Mouse (Mus musculus): ENCODE measurements around the gene Eva1c. TPM values are rescaled to one million over a fixed set of nuclear protein-coding genes. Genes with fewer than 3 reads are reported as not detected.

Eva1c gene
- total and polyA plus RNA-seq, 3 experiments = not detected

- Histone ChIP-seq H3K4me2 (ENCODE audit: insufficient read depth, low read depth, poor library complexity, severe bottlenecking) (no peak overlapping the region), H3K4me3 (replicated peaks in 1 of 3; ENCODE audit: low read depth in 2 of 3, low read length in 2 of 3, poor library complexity in 1 of 3) (no peak overlapping the region), H3K36me3 (replicated peaks in 1 of 2; ENCODE audit: control insufficient read depth in 1 of 2, insufficient read depth in 1 of 2, low read length in 1 of 2) (peaks cover 89 to 98% of the 10 kb centered on the region in 2 experiments), H3K9me3 (replicated peaks; ENCODE audit: low read length) (no peaks in the 10 kb centered on the region), H3K4me1 (ENCODE audit: control insufficient read depth in 1 of 2, insufficient read depth in 2 of 2) (no peaks in the 10 kb centered on the region), H3K27me3 (replicated peaks) (no peaks in the 10 kb centered on the region), H3K79me2 (replicated peaks; ENCODE audit: control insufficient read depth, extremely low read depth, insufficient read depth, poor library complexity, severe bottlenecking) (no peaks in the 10 kb centered on the region), H3K9ac (ENCODE audit: insufficient read depth, low read depth) (no peak overlapping the region), H3K27ac (ENCODE audit: insufficient read depth, low read depth) (no peak overlapping the region)
- TF ChIP-seq NRF1 (IDR thresholded peaks at IDR 0.05; ENCODE audit: low read depth, low read length) = no peak
- no peak for TF ChIP-seq MAFK (IDR thresholded peaks at IDR 0.05; ENCODE audit: insufficient replicate concordance, low read length)
- TF ChIP-seq POLR2AphosphoS2 (IDR thresholded peaks at IDR 0.05; ENCODE audit: low read depth, low read length) = no peak
- no peak for TF ChIP-seq USF1 (IDR thresholded peaks at IDR 0.05; ENCODE audit: low read depth, low read length)
- no peak for TF ChIP-seq ETS1 (conservative IDR thresholded peaks at IDR 0.05; ENCODE audit: low read depth, low read length)
- TF ChIP-seq SMC3 (IDR thresholded peaks at IDR 0.05; ENCODE audit: low read depth, low read length) = no peak
- TF ChIP-seq KAT2A (IDR thresholded peaks at IDR 0.05; ENCODE audit: insufficient replicate concordance, low read length) = no peak
- no peak for TF ChIP-seq SIN3A (IDR thresholded peaks at IDR 0.05; ENCODE audit: low read length)
- no peak for TF ChIP-seq UBTF (IDR thresholded peaks at IDR 0.05; ENCODE audit: low read depth, low read length)
- DNase-seq (ENCODE audit: extremely low read depth) = no peak
- dilution Hi-C loops (cut with MboI; ENCODE audit: extremely low pct_ligation_motif_present, extremely low pct_unique_long_range_greater_than_20kb, low sequenced_read_pairs) = no loop called here
- in situ Hi-C loops (cut with MboI; ENCODE audit: low pct_ligation_motif_present, low pct_unique_long_range_greater_than_20kb, low sequenced_read_pairs) = no loop called here
These were observed 43.2 kb upstream of the Eva1c start for GRCm38 (mm10) chr16:90783302-90783701.

DNA sequence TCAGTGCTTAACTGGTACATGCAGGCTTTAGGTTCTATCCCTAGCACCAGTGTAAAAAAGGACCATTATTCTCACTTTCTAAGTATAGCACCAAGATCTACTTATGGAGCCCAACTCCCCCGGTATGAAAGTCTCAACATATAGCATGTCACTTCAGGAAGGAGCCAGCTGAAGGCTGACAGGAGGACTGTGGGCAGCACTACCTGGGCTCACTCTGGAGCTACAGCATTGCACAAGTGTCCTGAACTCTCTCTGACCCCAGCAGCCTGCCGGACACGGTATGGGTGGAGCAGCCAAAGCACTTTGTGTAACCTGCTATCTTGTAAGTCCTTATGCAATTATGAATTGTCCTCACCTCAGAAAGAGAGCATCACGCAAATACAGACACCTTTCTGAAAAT, 41.3 kb upstream of the Eva1c start:
- Histone ChIP-seq H3K4me3 (replicated peaks in 1 of 3; ENCODE audit: low read depth in 2 of 3, low read length in 2 of 3, poor library complexity in 1 of 3) (no peak overlapping the region), H3K27ac (ENCODE audit: insufficient read depth, low read depth) (no peak overlapping the region), H3K4me1 (ENCODE audit: control insufficient read depth in 1 of 2, insufficient read depth in 2 of 2) (no peaks in the 10 kb centered on the region), H3K9ac (ENCODE audit: insufficient read depth, low read depth) (no peak overlapping the region), H3K4me2 (ENCODE audit: insufficient read depth, low read depth, poor library complexity, severe bottlenecking) (no peak overlapping the region), H3K9me3 (replicated peaks; ENCODE audit: low read length) (no peaks in the 10 kb centered on the region), H3K79me2 (replicated peaks; ENCODE audit: control insufficient read depth, extremely low read depth, insufficient read depth, poor library complexity, severe bottlenecking) (no peaks in the 10 kb centered on the region), H3K27me3 (replicated peaks) (no peaks in the 10 kb centered on the region), H3K36me3 (replicated peaks in 1 of 2; ENCODE audit: control insufficient read depth in 1 of 2, insufficient read depth in 1 of 2, low read length in 1 of 2) (peaks cover 88 to 98% of the 10 kb centered on the region in 2 experiments)
- DNase-seq (ENCODE audit: extremely low read depth) = no peak
- dilution Hi-C loops (cut with MboI; ENCODE audit: extremely low pct_ligation_motif_present, extremely low pct_unique_long_range_greater_than_20kb, low sequenced_read_pairs) = no loop called here
- in situ Hi-C loops (cut with MboI; ENCODE audit: low pct_ligation_motif_present, low pct_unique_long_range_greater_than_20kb, low sequenced_read_pairs) = no loop called here
- no peak for TF ChIP-seq RAD21 (IDR thresholded peaks at IDR 0.05; ENCODE audit: low read depth, low read length)
- no peak for TF ChIP-seq CTCF (conservative IDR thresholded peaks at IDR 0.05 in 1 of 2, IDR thresholded peaks at IDR 0.05 in 1 of 2; ENCODE audit: low read depth in 2 of 2, low read length in 2 of 2)
- TF ChIP-seq POLR2A (IDR thresholded peaks at IDR 0.05; ENCODE audit: low read depth, low read length) = no peak
- TF ChIP-seq ZMIZ1 (IDR thresholded peaks at IDR 0.05; ENCODE audit: low read depth, low read length) = no peak
- TF ChIP-seq USF2 (conservative IDR thresholded peaks at IDR 0.05; ENCODE audit: low read depth, low read length) = no peak
- no peak for TF ChIP-seq UBTF (IDR thresholded peaks at IDR 0.05; ENCODE audit: low read depth, low read length)

DNA sequence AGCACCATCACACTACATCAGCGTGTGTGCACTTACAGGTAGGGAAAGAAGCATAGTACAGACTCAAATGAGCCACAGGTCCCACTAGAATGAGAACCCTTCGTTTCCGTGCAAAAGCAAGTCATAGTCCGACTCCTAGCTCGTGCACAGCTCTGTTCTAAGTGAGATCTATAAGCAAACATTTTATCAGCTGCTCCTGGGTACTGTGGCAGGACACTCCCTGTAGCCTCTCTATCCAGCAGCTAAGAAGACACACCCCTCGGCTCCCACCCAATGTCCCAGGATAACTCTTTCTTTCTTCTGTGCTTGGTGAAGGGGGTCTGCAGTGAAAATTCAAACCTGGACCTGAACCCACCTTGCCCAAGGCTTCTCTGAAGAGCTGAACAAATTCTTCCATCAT, 37.9 kb upstream of the Eva1c start:
- no peak for TF ChIP-seq JUN (IDR thresholded peaks at IDR 0.05; ENCODE audit: insufficient read depth, low read depth, low read length)
- no peak for TF ChIP-seq CHD1 (IDR thresholded peaks at IDR 0.05; ENCODE audit: low read depth, low read length)
- TF ChIP-seq ZNF384 (IDR thresholded peaks at IDR 0.05; ENCODE audit: low read depth, low read length) = no peak
- no peak for TF ChIP-seq KAT2A (IDR thresholded peaks at IDR 0.05; ENCODE audit: insufficient replicate concordance, low read length)
- TF ChIP-seq EP300 (IDR thresholded peaks at IDR 0.05; ENCODE audit: low read length) = no peak
- TF ChIP-seq GABPA (IDR thresholded peaks at IDR 0.05; ENCODE audit: insufficient replicate concordance, low read depth, low read length) = no peak
- TF ChIP-seq JUND (conservative IDR thresholded peaks at IDR 0.05; ENCODE audit: low read depth, low read length) = no peak
- TF ChIP-seq IRF4 (IDR thresholded peaks at IDR 0.05; ENCODE audit: low read depth, low read length) = no peak
- TF ChIP-seq ZMIZ1 (IDR thresholded peaks at IDR 0.05; ENCODE audit: low read depth, low read length) = no peak
- no peak for TF ChIP-seq POLR2AphosphoS2 (IDR thresholded peaks at IDR 0.05; ENCODE audit: low read depth, low read length)
- TF ChIP-seq SIN3A (IDR thresholded peaks at IDR 0.05; ENCODE audit: low read length) = no peak
- no peak for TF ChIP-seq NRF1 (IDR thresholded peaks at IDR 0.05; ENCODE audit: low read depth, low read length)
- TF ChIP-seq TBP (conservative IDR thresholded peaks at IDR 0.05; ENCODE audit: low read depth, low read length) = no peak
- no peak overlapping the region for H3K4me2 ChIP-seq (ENCODE audit: insufficient read depth, low read depth, poor library complexity, severe bottlenecking)
- dilution Hi-C loops (cut with MboI; ENCODE audit: extremely low pct_ligation_motif_present, extremely low pct_unique_long_range_greater_than_20kb, low sequenced_read_pairs) (no loop called here), in situ Hi-C loops (cut with MboI; ENCODE audit: low pct_ligation_motif_present, low pct_unique_long_range_greater_than_20kb, low sequenced_read_pairs) (no loop called here)
- H3K27me3 ChIP-seq (replicated peaks) = no peaks in the 10 kb centered on the region
- H3K36me3 ChIP-seq (replicated peaks in 1 of 2; ENCODE audit: control insufficient read depth in 1 of 2, insufficient read depth in 1 of 2, low read length in 1 of 2) = peaks cover 94 to 99% of the 10 kb centered on the region in 2 experiments
- no peak overlapping the region for H3K4me3 ChIP-seq (replicated peaks in 1 of 3; ENCODE audit: low read depth in 2 of 3, low read length in 2 of 3, poor library complexity in 1 of 3)
- no peaks in the 10 kb centered on the region for H3K9me3 ChIP-seq (replicated peaks; ENCODE audit: low read length)
- no peaks in the 10 kb centered on the region for H3K4me1 ChIP-seq (ENCODE audit: control insufficient read depth in 1 of 2, insufficient read depth in 2 of 2)
- H3K9ac ChIP-seq (ENCODE audit: insufficient read depth, low read depth) = no peak overlapping the region
- no peak for DNase-seq (ENCODE audit: extremely low read depth)
- no peak overlapping the region for H3K27ac ChIP-seq (ENCODE audit: insufficient read depth, low read depth)
- no peaks in the 10 kb centered on the region for H3K79me2 ChIP-seq (replicated peaks; ENCODE audit: control insufficient read depth, extremely low read depth, insufficient read depth, poor library complexity, severe bottlenecking)
